Mouse (Mus musculus): ENCODE data around the gene Chchd4. TPM values are rescaled to one million over a fixed set of nuclear protein-coding genes. Genes with fewer than 3 reads are reported as not detected.

Chchd4 gene
- polyA plus RNA-seq, 1 experiment from 2014 or later: 42.5 TPM

GRCm38 (mm10) chr6:91414890-91415289 is 58.5 kb downstream of the Chchd4 start:
- Histone ChIP-seq H3K36me3 (no peaks in the 10 kb centered on the region), H3K27me3 (ENCODE audit: insufficient read depth, poor library complexity, severe bottlenecking) (peaks cover 81% of the 10 kb centered on the region), H3K4me1 (peaks cover 19% of the 10 kb centered on the region), H3K27ac (no peak overlapping the region), H3K9me3 (no peaks in the 10 kb centered on the region), H3K4me3 (no peak overlapping the region)
- 2% methylated on average over 4 of the region's 4 CpGs for WGBS
- DNase-seq (ENCODE audit: low spot score): no peak

Other genes with a start within 250 kb of the Chchd4 start
- gene Wnt7a, start 62.2 kb downstream of the Chchd4 start, polyA plus RNA-seq (2016; fragmentation: Nextera tagmentation; extraction: Ambion mirVana): 0.39 and 0.70 TPM in 2 replicates
- 36.7 and 41.6 TPM in 2 replicates for gene Tmem43, start 157 bp upstream of the Chchd4 start, polyA plus RNA-seq (2016; fragmentation: Nextera tagmentation; extraction: Ambion mirVana)
- 12.2 and 14.2 TPM in 2 replicates for gene Xpc, start 42.3 kb upstream of the Chchd4 start, polyA plus RNA-seq (2016; fragmentation: Nextera tagmentation; extraction: Ambion mirVana)
- gene Lsm3, start 42.4 kb upstream of the Chchd4 start, polyA plus RNA-seq (2016; fragmentation: Nextera tagmentation; extraction: Ambion mirVana): 228 and 283 TPM in 2 replicates
- 56.6 and 69.3 TPM in 2 replicates for gene Slc6a6, start 210.5 kb upstream of the Chchd4 start, polyA plus RNA-seq (2016; fragmentation: Nextera tagmentation; extraction: Ambion mirVana)

Measured in heart, embryonic 10.5 days (tissue).